Mouse (Mus musculus) brain, embryonic 14.5 days (tissue): ENCODE results near the gene Dctn5.

Experiments
- CTCF ChIP-seq: fragments of 200-500 bp; IDR thresholded peaks from 2 replicates; pipeline ENCODE4 v1.5.1; 2012; ENCODE audit warnings: inconsistent platforms, mild to moderate bottlenecking, moderate library complexity, borderline replicate concordance; ENCODE audit not compliant: insufficient read depth, insufficient read length; ENCODE audit errors: extremely low read depth
- POLR2A ChIP-seq: fragments of 200-500 bp; IDR thresholded peaks from 2 replicates; pipeline ENCODE4 v1.6.1; 2012; ENCODE audit warnings: mild to moderate bottlenecking, inconsistent platforms, borderline replicate concordance; ENCODE audit not compliant: poor library complexity, insufficient read depth, insufficient read length, severe bottlenecking; ENCODE audit errors: extremely low read depth

DNA sequence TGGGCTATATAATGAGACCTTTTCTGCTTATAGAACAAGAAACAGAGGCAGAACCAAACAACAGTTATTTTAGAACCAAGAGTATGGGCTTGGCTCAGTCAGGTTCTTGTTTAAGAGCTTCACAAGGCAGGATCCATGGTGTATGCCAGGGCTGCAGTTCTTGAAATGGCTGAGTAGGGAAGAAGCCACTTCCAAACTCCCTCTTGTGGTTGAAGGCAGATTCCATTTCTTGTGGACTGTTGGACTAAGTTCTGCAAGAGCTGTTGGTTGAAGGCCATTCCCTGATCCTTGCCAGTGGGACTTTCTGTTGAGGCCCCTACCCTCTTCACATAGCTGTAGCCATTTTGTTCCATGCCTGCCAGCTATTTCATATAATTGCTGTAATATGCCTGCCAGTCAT, 61.1 kb downstream of the Dctn5 start:
- no peak for TF ChIP-seq POLR2A
- no peak; the same call in 1 of the 2 replicates for TF ChIP-seq CTCF
